ENCODE assay signal across 11 mouse cellular contexts in genomic region chr4:49913636-49914035, GRCm38 (mm10).
DNase-seq lines count a peak whose midpoint lies in the region; ATAC-seq and TF ChIP-seq lines count a peak whose summit lies in the region.
"Had no signal": no experiment of that assay in that cellular context is flagged by ENCODE, and none has a peak within 500 bp of the region (broad histone marks: within the 10 kb centered on the region; RNA-seq: fewer than 3 reads in every experiment).

No protein-coding gene starts in this region.

- peak; percentile 84 for ATAC-seq in forebrain, embryonic 15.5 days (replicated peaks)
- ATAC-seq in forebrain, embryonic 11.5 days (replicated peaks; ENCODE audit: low FRiP score) = no peak
- peak; percentile 86 for ATAC-seq in forebrain, postnatal 0 days

- no peak overlapping the region for H3K4me2 ChIP-seq in forebrain, embryonic 15.5 days (replicated peaks)
- no peak overlapping the region for H3K4me2 ChIP-seq in forebrain, embryonic 11.5 days (ENCODE audit: low read depth, low read length, severe bottlenecking)
- no peak overlapping the region for H3K4me2 ChIP-seq in forebrain, postnatal 0 days (ENCODE audit: low read depth)
- H3K4me2 ChIP-seq: embryonic facial prominence, embryonic 12.5 days had no signal

- H3K4me3 ChIP-seq in forebrain, embryonic 15.5 days = no peak overlapping the region
- H3K4me3 ChIP-seq in forebrain, embryonic 11.5 days (ENCODE audit: low read depth, low read length) = no peak overlapping the region
- no peak overlapping the region for H3K4me3 ChIP-seq in forebrain, postnatal 0 days (ENCODE audit: low read depth, low read length)
- H3K4me3 ChIP-seq in kidney, adult 2 months (ENCODE audit: insufficient read depth, low read depth, low read length) = no peak overlapping the region
- H3K4me3 ChIP-seq: embryonic facial prominence, embryonic 12.5 days had no signal

- 31% methylated on average over 2 of the region's 2 CpGs for WGBS in forebrain, embryonic 15.5 days
- 73% methylated on average over 2 of the region's 2 CpGs for WGBS in forebrain, embryonic 11.5 days
- WGBS in forebrain, postnatal 0 days = 17% methylated on average over 2 of the region's 2 CpGs
- 57% methylated on average over 2 of the region's 2 CpGs for WGBS in kidney, adult 2 months

- no peaks in the 10 kb centered on the region for H3K27me3 ChIP-seq in forebrain, embryonic 15.5 days
- H3K27me3 ChIP-seq in forebrain, embryonic 11.5 days (ENCODE audit: control insufficient read depth, insufficient read depth, low read length) = no peaks in the 10 kb centered on the region
- no peaks in the 10 kb centered on the region for H3K27me3 ChIP-seq in forebrain, postnatal 0 days (ENCODE audit: insufficient read depth, low read length)
- H3K27me3 ChIP-seq in kidney, adult 2 months (replicated peaks; ENCODE audit: control insufficient read depth, insufficient read depth, low read length) = no peaks in the 10 kb centered on the region
- H3K27me3 ChIP-seq: embryonic facial prominence, embryonic 12.5 days had no signal

- H3K36me3 ChIP-seq in forebrain, embryonic 15.5 days = no peaks in the 10 kb centered on the region
- no peaks in the 10 kb centered on the region for H3K36me3 ChIP-seq in forebrain, embryonic 11.5 days (ENCODE audit: control insufficient read depth, insufficient read depth, low read length)
- H3K36me3 ChIP-seq in forebrain, postnatal 0 days (ENCODE audit: insufficient read depth) = no peaks in the 10 kb centered on the region
- no peaks in the 10 kb centered on the region for H3K36me3 ChIP-seq in kidney, adult 2 months (ENCODE audit: control insufficient read depth, insufficient read depth, low read length)
- H3K36me3 ChIP-seq: embryonic facial prominence, embryonic 12.5 days had no signal

- no peak overlapping the region for H3K27ac ChIP-seq in forebrain, embryonic 15.5 days (replicated peaks)
- no peak overlapping the region for H3K27ac ChIP-seq in forebrain, embryonic 11.5 days (ENCODE audit: low read depth, low read length)
- H3K27ac ChIP-seq in forebrain, postnatal 0 days (ENCODE audit: low read depth, low read length) = no peak overlapping the region
- H3K27ac ChIP-seq in kidney, adult 2 months (ENCODE audit: insufficient read depth, low read depth, low read length) = no peak overlapping the region
- H3K27ac ChIP-seq: embryonic facial prominence, embryonic 12.5 days; liver, embryonic 14.5 days had no signal

- no peaks in the 10 kb centered on the region for H3K9me3 ChIP-seq in forebrain, embryonic 15.5 days
- H3K9me3 ChIP-seq in forebrain, embryonic 11.5 days (ENCODE audit: control insufficient read depth, low read length) = no peaks in the 10 kb centered on the region
- no peaks in the 10 kb centered on the region for H3K9me3 ChIP-seq in forebrain, postnatal 0 days (ENCODE audit: low read length)
- H3K9me3 ChIP-seq: embryonic facial prominence, embryonic 12.5 days had no signal

- peaks cover 10% of the 10 kb centered on the region for H3K4me1 ChIP-seq in forebrain, embryonic 15.5 days
- no peaks in the 10 kb centered on the region for H3K4me1 ChIP-seq in forebrain, embryonic 11.5 days (replicated peaks; ENCODE audit: control insufficient read depth, insufficient read depth, low read length)
- H3K4me1 ChIP-seq in forebrain, postnatal 0 days (ENCODE audit: insufficient read depth) = no peaks in the 10 kb centered on the region
- no peaks in the 10 kb centered on the region for H3K4me1 ChIP-seq in kidney, adult 2 months (ENCODE audit: control insufficient read depth, insufficient read depth, low read length)
- H3K4me1 ChIP-seq: embryonic facial prominence, embryonic 12.5 days had no signal

- intact Hi-C loops in left cerebral cortex, postnatal 10 days (cut with DNase I) = no loop called here

- no peak overlapping the region for H3K9ac ChIP-seq in forebrain, embryonic 15.5 days (replicated peaks)
- no peak overlapping the region for H3K9ac ChIP-seq in forebrain, embryonic 11.5 days (ENCODE audit: low read length)
- no peak overlapping the region for H3K9ac ChIP-seq in forebrain, postnatal 0 days
- H3K9ac ChIP-seq: embryonic facial prominence, embryonic 12.5 days; liver, embryonic 14.5 days had no signal

- TF ChIP-seq POLR2A in kidney, adult 2 months (IDR thresholded peaks at IDR 0.05; ENCODE audit: low read depth, low read length) = no peak

- no peak for TF ChIP-seq CTCF in forebrain, postnatal 0 days (IDR thresholded peaks at IDR 0.05; ENCODE audit: low read depth)
- no peak for TF ChIP-seq CTCF in kidney, adult 2 months (conservative IDR thresholded peaks at IDR 0.05; ENCODE audit: insufficient read depth, insufficient read length, low read depth, low read length)

- no peak for DNase-seq in forebrain, embryonic 11.5 days (ENCODE audit: low spot score)
- peak; percentile 93 for DNase-seq in Muller cell, postnatal 12 days (ENCODE audit: inconsistent ontology term)
- DNase-seq in forebrain, postnatal 0 days = peak; percentile 68
- peak; percentile 46 to 68 for DNase-seq in left cerebral cortex, postnatal 10 days (ENCODE audit: extremely low spot score in 1 of 2, low spot score in 2 of 2)
- no peak for DNase-seq in thymus, postnatal 0 days (ENCODE audit: low spot score)
- no peak for DNase-seq in kidney, adult 2 months
- DNase-seq in adrenal gland, adult 8-10 months = no peak
- DNase-seq: thymus, postnatal 25 days had no signal

Comparison
In these comparisons a context has a peak if more than half of its experiments do, and no peak if none do; other contexts are left out.
1. DNase-seq: peak in Muller cell, postnatal 12 days (single experiment), forebrain, postnatal 0 days (single experiment) and left cerebral cortex, postnatal 10 days (2 of 2); none in forebrain, embryonic 11.5 days (single experiment), thymus, postnatal 0 days (single experiment), kidney, adult 2 months (single experiment) and adrenal gland, adult 8-10 months (single experiment).